Mouse (Mus musculus): ENCODE data around the gene Alk.

DNA sequence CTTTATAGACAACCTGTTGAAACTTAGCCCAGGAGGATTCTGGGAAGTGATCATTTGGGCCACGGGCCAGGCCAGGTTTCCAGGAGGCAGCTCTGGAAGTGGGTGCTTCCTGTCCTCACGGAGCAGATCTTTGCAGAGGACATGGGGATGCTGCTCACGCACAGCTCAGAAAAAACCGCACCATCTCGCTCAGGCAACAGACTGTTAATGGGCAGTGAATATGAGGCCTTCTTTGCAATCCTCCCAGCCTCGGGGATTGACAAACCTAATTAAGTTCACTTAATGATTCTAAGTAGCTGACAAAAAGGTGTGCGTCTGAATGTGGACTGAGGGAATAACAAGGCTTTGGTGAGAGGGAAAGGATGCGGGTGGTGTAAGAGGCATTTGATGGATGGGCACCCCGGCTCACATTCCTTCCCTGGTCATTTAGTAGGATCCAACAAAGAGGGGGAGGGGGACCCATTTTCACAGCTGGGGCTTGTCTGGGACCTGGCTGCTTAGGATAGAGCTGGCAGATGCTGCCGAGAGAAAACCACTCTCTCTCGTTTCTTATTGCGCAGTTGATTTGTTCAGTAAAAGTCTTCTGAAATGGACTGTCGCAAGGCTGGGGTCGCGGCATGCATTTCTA, 650.1 kb downstream of the Alk start:
- no peak for TF ChIP-seq CTCF (IDR thresholded peaks at IDR 0.05; ENCODE audit: borderline replicate concordance, insufficient read depth, low read length)
- no peak for TF ChIP-seq POLR2A (IDR thresholded peaks at IDR 0.05; ENCODE audit: low read depth, low read length)
